Mouse (Mus musculus) heart, postnatal 25 days (tissue): ENCODE measurements around the gene Agxt2. TPM values are rescaled to one million over a fixed set of nuclear protein-coding genes. Genes with fewer than 3 reads are reported as not detected.

Experiments
- DNase-seq: peaks from one replicate; pipeline ENCODE4 v3.0.0; 2022; ENCODE audit warnings: low spot score
- intact Hi-C: fragments of 180-260 bp; cut with DNase I; formaldehyde crosslinking; loops from one replicate; pipeline ENCODE4 v1.15.1; 2025
- total RNA-seq, 2 experiments: library from RNA; stranded (reverse); gene quantifications; 2 replicates each; pipeline ENCODE4 v1.2.3; 2021

Agxt2 gene
- not detected for total RNA-seq

GRCm38 (mm10) chr15:10358039-10358948 is at the start of gene Agxt2:
Gene Agxt2 (plus strand): TSS chr15:10358532.
- intact Hi-C loops: loop anchor here (1.0 kb wide), 1 partner anchor 8 kb away; no protein-coding TSS in a partner anchor
- no peak for DNase-seq

- no peak for DNase-seq
- intact Hi-C loops: loop anchor here (5.0 kb wide), 1 partner anchor 855 kb away; no protein-coding TSS in a partner anchor
Measured at GRCm38 (mm10) chr15:10311826-10312225, 46.5 kb upstream of the Agxt2 start.

- intact Hi-C loops: loop anchor here (5.0 kb wide), 1 partner anchor 856 kb away; no protein-coding TSS in a partner anchor
- DNase-seq: no peak
Measured at GRCm38 (mm10) chr15:10313522-10314455, 44.5 kb upstream of the Agxt2 start.

- intact Hi-C loops: no loop called here
- DNase-seq: no peak
Measured at GRCm38 (mm10) chr15:10325080-10325479, 33.3 kb upstream of the Agxt2 start, which contains the start of gene Gm21973. Gene Gm21973 (plus strand): TSS chr15:10325380.

GRCm38 (mm10) chr15:10330626-10331025 is 27.7 kb upstream of the Agxt2 start:
- intact Hi-C loops: no loop called here
- DNase-seq: no peak

GRCm38 (mm10) chr15:10332566-10332965 is 25.8 kb upstream of the Agxt2 start:
- intact Hi-C loops: no loop called here
- no peak for DNase-seq

GRCm38 (mm10) chr15:10338606-10339005 is 19.7 kb upstream of the Agxt2 start:
- intact Hi-C loops: no loop called here
- peak; percentile 4 for DNase-seq

GRCm38 (mm10) chr15:10347044-10347443 is 11.3 kb upstream of the Agxt2 start:
- intact Hi-C loops: no loop called here
- no peak for DNase-seq

- no peak for DNase-seq
- intact Hi-C loops: no loop called here
Measured at GRCm38 (mm10) chr15:10366331-10366730, 8.0 kb downstream of the Agxt2 start.

- intact Hi-C loops: no loop called here
- no peak for DNase-seq
Measured at GRCm38 (mm10) chr15:10375404-10375803, 17.1 kb downstream of the Agxt2 start.

GRCm38 (mm10) chr15:10378338-10378959 is 20.1 kb downstream of the Agxt2 start:
- no peak for DNase-seq
- intact Hi-C loops: no loop called here

- DNase-seq: no peak
- intact Hi-C loops: no loop called here
Measured at GRCm38 (mm10) chr15:10379757-10380458, 21.6 kb downstream of the Agxt2 start.

- DNase-seq: no peak
- intact Hi-C loops: no loop called here
Measured at GRCm38 (mm10) chr15:10387263-10387662, 28.9 kb downstream of the Agxt2 start.

GRCm38 (mm10) chr15:10399795-10400194 is 41.5 kb downstream of the Agxt2 start:
- DNase-seq: no peak
- intact Hi-C loops: no loop called here

- intact Hi-C loops: no loop called here
- DNase-seq: no peak
Measured at GRCm38 (mm10) chr15:10400415-10400814, 42.1 kb downstream of the Agxt2 start.

- intact Hi-C loops: no loop called here
Measured at GRCm38 (mm10) chr15:10409842-10410241, 51.5 kb downstream of the Agxt2 start.

GRCm38 (mm10) chr15:10410881-10411280 is 52.5 kb downstream of the Agxt2 start:
- DNase-seq: no peak
- intact Hi-C loops: no loop called here

More at GRCm38 (mm10) chr15:10409842-10410241, 51.5 kb downstream of the Agxt2 start:
- DNase-seq: no peak

GRCm38 (mm10) chr15:10413656-10414055 is 55.3 kb downstream of the Agxt2 start:
- intact Hi-C loops: no loop called here
- no peak for DNase-seq

GRCm38 (mm10) chr15:10421138-10421784 is 62.9 kb downstream of the Agxt2 start:
- intact Hi-C loops: no loop called here
- no peak for DNase-seq
